Mouse (Mus musculus): Measurements from ENCODE around the gene Tacr2. TPM values are rescaled to one million over a fixed set of nuclear protein-coding genes. Genes with fewer than 3 reads are reported as not detected.

The Tacr2 gene
- not detected in 2 replicates for polyA plus RNA-seq (2011; ENCODE audit: insufficient read depth, insufficient read length, low replicate concordance, missing spikeins)

- Histone ChIP-seq H3K27ac (ENCODE audit: control insufficient read depth, insufficient read depth, low read depth, low read length, poor library complexity) (no peak within 1 kb of the TSS), H3K4me3 (replicated peaks; ENCODE audit: control insufficient read depth, low read depth, low read length) (no peak within 1 kb of the TSS), H3K4me1 (ENCODE audit: control insufficient read depth, insufficient read depth, low read length) (no peaks in the 10 kb centered on the region)
- 84% methylated on average over 12 of the region's 12 CpGs for WGBS
- TF ChIP-seq CTCF (IDR thresholded peaks at IDR 0.05; ENCODE audit: control insufficient read depth, insufficient read depth, low read length): no peak
- no peak for TF ChIP-seq POLR2A (IDR thresholded peaks at IDR 0.05; ENCODE audit: borderline replicate concordance, control insufficient read depth, low read depth, low read length)
These were observed at the start of gene Tacr2 for GRCm38 (mm10) chr10:62252000-62252488. Gene Tacr2 (plus strand): TSS chr10:62252438.

- WGBS: 80% methylated on average over 6 of the region's 6 CpGs
- Histone ChIP-seq H3K4me1 (ENCODE audit: control insufficient read depth, insufficient read depth, low read length) (peaks cover 1% of the 10 kb centered on the region; the same call in 1 of the 2 replicates), H3K4me3 (replicated peaks; ENCODE audit: control insufficient read depth, low read depth, low read length) (no peak overlapping the region), H3K27ac (ENCODE audit: control insufficient read depth, insufficient read depth, low read depth, low read length, poor library complexity) (no peak overlapping the region)
- TF ChIP-seq CTCF (IDR thresholded peaks at IDR 0.05; ENCODE audit: control insufficient read depth, insufficient read depth, low read length): no peak
- TF ChIP-seq POLR2A (IDR thresholded peaks at IDR 0.05; ENCODE audit: borderline replicate concordance, control insufficient read depth, low read depth, low read length): no peak
These were observed 49.7 kb upstream of the Tacr2 start for GRCm38 (mm10) chr10:62202574-62202973.

- H3K27ac ChIP-seq (ENCODE audit: control insufficient read depth, insufficient read depth, low read depth, low read length, poor library complexity): no peak overlapping the region
- TF ChIP-seq POLR2A (IDR thresholded peaks at IDR 0.05; ENCODE audit: borderline replicate concordance, control insufficient read depth, low read depth, low read length) (no peak), CTCF (IDR thresholded peaks at IDR 0.05; ENCODE audit: control insufficient read depth, insufficient read depth, low read length) (no peak)
- H3K4me1 ChIP-seq (ENCODE audit: control insufficient read depth, insufficient read depth, low read length): no peaks in the 10 kb centered on the region
- H3K4me3 ChIP-seq (replicated peaks; ENCODE audit: control insufficient read depth, low read depth, low read length): no peak overlapping the region
- 74% methylated on average over 10 of the region's 10 CpGs for WGBS
These were observed 43.9 kb upstream of the Tacr2 start for GRCm38 (mm10) chr10:62208241-62208896.

- no peaks in the 10 kb centered on the region for H3K4me1 ChIP-seq (ENCODE audit: control insufficient read depth, insufficient read depth, low read length)
- TF ChIP-seq CTCF (IDR thresholded peaks at IDR 0.05; ENCODE audit: control insufficient read depth, insufficient read depth, low read length): no peak
- TF ChIP-seq POLR2A (IDR thresholded peaks at IDR 0.05; ENCODE audit: borderline replicate concordance, control insufficient read depth, low read depth, low read length): no peak
- no peak overlapping the region for H3K4me3 ChIP-seq (replicated peaks; ENCODE audit: control insufficient read depth, low read depth, low read length)
- H3K27ac ChIP-seq (ENCODE audit: control insufficient read depth, insufficient read depth, low read depth, low read length, poor library complexity): no peak overlapping the region
- 79% methylated on average over 6 of the region's 6 CpGs for WGBS
These were observed 40.9 kb upstream of the Tacr2 start for GRCm38 (mm10) chr10:62211310-62211709.

GRCm38 (mm10) chr10:62215169-62215616 is 37.0 kb upstream of the Tacr2 start:
- WGBS: 47% methylated on average over 5 of the region's 5 CpGs
- TF ChIP-seq CTCF (IDR thresholded peaks at IDR 0.05; ENCODE audit: control insufficient read depth, insufficient read depth, low read length) (no peak), POLR2A (IDR thresholded peaks at IDR 0.05; ENCODE audit: borderline replicate concordance, control insufficient read depth, low read depth, low read length) (no peak)
- Histone ChIP-seq H3K4me1 (ENCODE audit: control insufficient read depth, insufficient read depth, low read length) (no peaks in the 10 kb centered on the region; the same call in 1 of the 2 replicates), H3K4me3 (replicated peaks; ENCODE audit: control insufficient read depth, low read depth, low read length) (no peak overlapping the region), H3K27ac (ENCODE audit: control insufficient read depth, insufficient read depth, low read depth, low read length, poor library complexity) (0 out of 2 replicates have a peak overlapping the region, but pooled peaks have one; percentile 20)

- H3K4me3 ChIP-seq (replicated peaks; ENCODE audit: control insufficient read depth, low read depth, low read length): no peak overlapping the region
- 63% methylated on average over 8 of the region's 8 CpGs for WGBS
- H3K4me1 ChIP-seq (ENCODE audit: control insufficient read depth, insufficient read depth, low read length): no peaks in the 10 kb centered on the region; the same call in 1 of the 2 replicates
- H3K27ac ChIP-seq (ENCODE audit: control insufficient read depth, insufficient read depth, low read depth, low read length, poor library complexity): no peak overlapping the region
- TF ChIP-seq CTCF (IDR thresholded peaks at IDR 0.05; ENCODE audit: control insufficient read depth, insufficient read depth, low read length) (no peak), POLR2A (IDR thresholded peaks at IDR 0.05; ENCODE audit: borderline replicate concordance, control insufficient read depth, low read depth, low read length) (no peak)
These were observed 36.6 kb upstream of the Tacr2 start for GRCm38 (mm10) chr10:62215633-62216032.

GRCm38 (mm10) chr10:62216595-62216994 is 35.6 kb upstream of the Tacr2 start:
- Histone ChIP-seq H3K27ac (ENCODE audit: control insufficient read depth, insufficient read depth, low read depth, low read length, poor library complexity) (no peak overlapping the region), H3K4me3 (replicated peaks; ENCODE audit: control insufficient read depth, low read depth, low read length) (no peak overlapping the region), H3K4me1 (ENCODE audit: control insufficient read depth, insufficient read depth, low read length) (no peaks in the 10 kb centered on the region; the same call in 1 of the 2 replicates)
- TF ChIP-seq POLR2A (IDR thresholded peaks at IDR 0.05; ENCODE audit: borderline replicate concordance, control insufficient read depth, low read depth, low read length) (no peak), CTCF (IDR thresholded peaks at IDR 0.05; ENCODE audit: control insufficient read depth, insufficient read depth, low read length) (no peak)
- 22% methylated on average over 5 of the region's 5 CpGs for WGBS

- TF ChIP-seq POLR2A (IDR thresholded peaks at IDR 0.05; ENCODE audit: borderline replicate concordance, control insufficient read depth, low read depth, low read length): no peak
- no peak for TF ChIP-seq CTCF (IDR thresholded peaks at IDR 0.05; ENCODE audit: control insufficient read depth, insufficient read depth, low read length)
- H3K27ac ChIP-seq (ENCODE audit: control insufficient read depth, insufficient read depth, low read depth, low read length, poor library complexity): no peak overlapping the region
- H3K4me3 ChIP-seq (replicated peaks; ENCODE audit: control insufficient read depth, low read depth, low read length): no peak overlapping the region
- H3K4me1 ChIP-seq (ENCODE audit: control insufficient read depth, insufficient read depth, low read length): no peaks in the 10 kb centered on the region; the same call in 1 of the 2 replicates
- 65% methylated on average over 8 of the region's 8 CpGs for WGBS
These were observed 35.0 kb upstream of the Tacr2 start for GRCm38 (mm10) chr10:62217196-62217595.
